Mouse (Mus musculus) ovary, postnatal 10 days (tissue): ENCODE measurements around the gene Ninl.
A peak's percentile ranks its signal among the peaks of the same experiment; 100 is the strongest.
"Not testable (repeated sequence)": the region's sequence is repeated elsewhere in the genome, so short reads cannot be mapped to it uniquely, and the experiment has no call there.

Experiments
- DNase-seq: peaks from one replicate; pipeline ENCODE4 v3.0.0; 2022; ENCODE audit warnings: low spot score

Gene Ninl

GRCm38 (mm10) chr2:150948786-150949185 is 90.4 kb downstream of the Ninl start:
- DNase-seq, result no peak

- not testable (repeated sequence) for DNase-seq
Measured at GRCm38 (mm10) chr2:150947880-150948611, 91.1 kb downstream of the Ninl start.

- DNase-seq, result not testable (repeated sequence)
Measured at GRCm38 (mm10) chr2:150947341-150947740, 91.8 kb downstream of the Ninl start.

- DNase-seq, result no peak
Measured at GRCm38 (mm10) chr2:150944017-150944416, 95.2 kb downstream of the Ninl start.

GRCm38 (mm10) chr2:150934659-150935058 is 104.5 kb downstream of the Ninl start:
- no peak for DNase-seq

- DNase-seq, result no peak
Measured at GRCm38 (mm10) chr2:150933482-150933881, 105.7 kb downstream of the Ninl start.

- DNase-seq, result no peak
Measured at GRCm38 (mm10) chr2:150930806-150931205, 108.4 kb downstream of the Ninl start.

- no peak for DNase-seq
Measured at GRCm38 (mm10) chr2:150929156-150929555, 110.0 kb downstream of the Ninl start.

- DNase-seq, result no peak
Measured at GRCm38 (mm10) chr2:150927038-150927720, 112.0 kb downstream of the Ninl start.

GRCm38 (mm10) chr2:150923505-150923904 is 115.7 kb downstream of the Ninl start:
- DNase-seq, result no peak

- DNase-seq, result no peak
Measured at GRCm38 (mm10) chr2:150923026-150923425, 116.2 kb downstream of the Ninl start.

GRCm38 (mm10) chr2:150922165-150922564 is 117.0 kb downstream of the Ninl start:
- no peak for DNase-seq

- no peak for DNase-seq
Measured at GRCm38 (mm10) chr2:150921697-150922096, 117.5 kb downstream of the Ninl start.

GRCm38 (mm10) chr2:150920543-150920942 is 118.6 kb downstream of the Ninl start:
- DNase-seq, result no peak

GRCm38 (mm10) chr2:150918720-150919119 is 120.5 kb downstream of the Ninl start:
- no peak for DNase-seq

GRCm38 (mm10) chr2:150915786-150916185 is 123.4 kb downstream of the Ninl start:
- DNase-seq, result no peak

GRCm38 (mm10) chr2:150914781-150915515 is 124.2 kb downstream of the Ninl start:
- DNase-seq, result no peak

- DNase-seq, result no peak
Measured at GRCm38 (mm10) chr2:150910295-150910881, 128.8 kb downstream of the Ninl start.

GRCm38 (mm10) chr2:150909429-150910039 is 129.6 kb downstream of the Ninl start:
- DNase-seq, result peak; percentile 77

- DNase-seq, result not testable (repeated sequence)
Measured at GRCm38 (mm10) chr2:150908881-150909280, 130.3 kb downstream of the Ninl start.

GRCm38 (mm10) chr2:150904936-150905450 is 134.2 kb downstream of the Ninl start, which contains the start of gene Gins1:
TSS of gene Gins1 (plus strand) at chr2:150905400.
- DNase-seq, result no peak
